Mouse (Mus musculus): Measurements from ENCODE around the gene Idh3g.
"Not testable (repeated sequence)": the region's sequence is repeated elsewhere in the genome, so short reads cannot be mapped to it uniquely, and the experiment has no call there.

Gene Idh3g

GRCm38 (mm10) chrX:73756334-73757140 lies 30.2 kb downstream of the Idh3g start, which contains the start of gene Plxnb3:
TSS of gene Plxnb3 (plus strand) at chrX:73757090.
- DNase-seq = no peak

DNA sequence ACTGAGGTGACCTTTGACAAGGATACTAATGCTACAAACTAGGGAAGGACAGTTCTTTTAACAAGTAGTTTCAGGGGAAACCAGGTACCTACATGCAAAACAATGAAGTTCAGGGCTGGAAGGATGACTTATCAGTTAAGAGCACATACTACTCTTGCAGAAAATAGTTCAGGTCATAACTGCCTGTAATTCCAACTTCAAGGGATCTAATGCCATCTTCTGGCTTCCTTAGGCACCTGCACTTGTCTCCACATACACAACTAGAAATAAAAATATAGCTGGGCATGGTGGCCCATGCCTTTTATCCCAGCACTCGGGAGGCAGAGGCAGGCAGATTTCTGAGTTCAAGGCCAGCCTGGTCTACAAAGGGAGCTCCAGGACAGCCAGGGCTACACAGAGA lies 37.7 kb downstream of the Idh3g start:
- no peak for DNase-seq

GRCm38 (mm10) chrX:73744774-73745481 lies 41.8 kb downstream of the Idh3g start:
- DNase-seq = no peak

DNA sequence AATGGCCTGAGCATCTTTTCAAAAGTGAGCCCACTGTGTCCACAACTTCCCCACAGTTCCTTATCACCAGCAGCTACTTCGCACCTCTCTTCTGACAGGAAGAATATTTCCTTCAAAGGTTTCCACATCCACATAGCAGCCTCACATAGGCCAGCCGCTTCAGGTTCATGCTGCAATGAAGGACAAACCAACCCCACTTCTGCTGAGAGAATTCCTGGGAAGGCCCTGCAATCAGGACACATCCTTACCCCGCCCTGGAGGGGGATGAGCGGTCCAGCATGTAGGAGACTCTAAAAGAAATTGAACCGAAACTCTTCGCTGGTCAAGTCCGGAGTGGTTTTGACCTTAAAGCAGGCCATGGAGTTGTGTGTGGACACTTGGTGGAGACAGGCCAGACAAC lies 46.9 kb downstream of the Idh3g start:
- DNase-seq = not testable (repeated sequence)

- DNase-seq = no peak
These were observed 47.5 kb downstream of the Idh3g start for GRCm38 (mm10) chrX:73739151-73739550.

- DNase-seq = no peak
These were observed 48.5 kb downstream of the Idh3g start for GRCm38 (mm10) chrX:73738155-73738554.

- no peak for DNase-seq
These were observed 55.8 kb downstream of the Idh3g start for GRCm38 (mm10) chrX:73730908-73731307.

All from retina, postnatal 1 day (tissue).